Mouse (Mus musculus) lung, adult 2 months (tissue): Measurements from ENCODE around the gene Atf7ip.

Experiments used
- CTCF ChIP-seq: fragments of 200-500 bp; IDR thresholded peaks from 2 replicates; pipeline ENCODE4 v1.5.1; 2011; ENCODE audit warnings: mild to moderate bottlenecking, low read length, control low read depth; ENCODE audit not compliant: insufficient read depth
- POLR2A ChIP-seq: fragments of 200-500 bp; IDR thresholded peaks from 2 replicates; pipeline ENCODE4 v1.6.1; 2011; ENCODE audit warnings: low read depth, mild to moderate bottlenecking, control low read depth, low read length, borderline replicate concordance; ENCODE audit errors: extremely low read depth

DNA sequence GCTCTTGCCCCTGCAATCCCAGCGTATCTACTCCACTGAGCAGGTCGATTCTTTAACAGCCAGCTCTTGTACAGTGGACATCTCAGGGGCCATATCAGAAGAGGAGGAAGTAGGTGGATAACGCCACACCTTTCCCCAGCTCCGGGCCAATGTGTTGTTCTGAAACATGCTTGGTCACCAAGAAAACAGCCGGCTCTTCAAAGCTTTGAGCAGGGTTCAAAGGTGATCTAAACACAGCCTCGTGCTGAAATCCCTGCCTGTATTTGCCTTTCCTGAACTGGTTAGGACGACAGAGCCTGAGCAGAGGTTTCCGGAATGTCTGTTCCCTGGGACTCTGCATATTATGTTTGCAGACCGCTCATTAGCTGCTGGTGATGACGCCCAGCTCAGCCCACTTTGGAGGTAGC, 141.5 kb downstream of the Atf7ip start:
- TF ChIP-seq CTCF (no peak), POLR2A (no peak)
